ENCODE assay signal across 22 mouse cellular contexts in genomic region chr15:31636091-31636595, GRCm38 (mm10). TPM values are rescaled to one million over a fixed set of nuclear protein-coding genes. Genes with fewer than 3 reads are reported as not detected.
A peak's percentile ranks its signal among the peaks of the same experiment; 100 is the strongest.
DNase-seq lines count a peak whose midpoint lies in the region.
"Had no signal": no experiment of that assay in that cellular context is flagged by ENCODE, and none has a peak within 500 bp of the region (broad histone marks: within the 10 kb centered on the region; RNA-seq: fewer than 3 reads in every experiment).

No protein-coding gene starts in this region.

- no peak overlapping the region for H3K4me3 ChIP-seq in heart, embryonic 10.5 days
- H3K4me3 ChIP-seq: embryonic facial prominence, embryonic 15.5 days; erythroblast, embryonic 14.5 days; forebrain, embryonic 10.5 days; heart, embryonic 15.5 days; hindbrain, embryonic 13.5 days; kidney, embryonic 15.5 days had no signal

- H3K36me3 ChIP-seq in heart, embryonic 10.5 days: no peaks in the 10 kb centered on the region
- H3K36me3 ChIP-seq: embryonic facial prominence, embryonic 15.5 days; forebrain, embryonic 10.5 days; heart, embryonic 15.5 days; hindbrain, embryonic 13.5 days; kidney, embryonic 15.5 days had no signal

- no peaks in the 10 kb centered on the region for H3K4me1 ChIP-seq in heart, embryonic 10.5 days
- H3K4me1 ChIP-seq: embryonic facial prominence, embryonic 15.5 days had no signal

- DNase-seq in 3T3-L1 (ENCODE audit: low read depth, low spot score) (peak; percentile 19), 416B (ENCODE audit: low read depth) (peak; percentile 41)
- DNase-seq in adrenal gland, adult 2 months: peak; percentile 89
- DNase-seq in adrenal gland, postnatal 25 days: peak; percentile 44
- DNase-seq in cerebellum, postnatal 10 days: no peak
- DNase-seq in cerebellum, adult 8-10 months: no peak
- no peak for DNase-seq in heart, embryonic 10.5 days (ENCODE audit: low spot score)
- DNase-seq: cerebellum, adult 11-12 months; cerebellum, postnatal 14 days; embryo, embryonic 11 days; gastrocnemius, postnatal 36 days; heart, adult 11 months; heart, postnatal 14 days; kidney, adult 2 months had no signal

- WGBS in heart, embryonic 10.5 days: 82% methylated on average over 9 of the region's 9 CpGs

- H3K27ac ChIP-seq in heart, embryonic 10.5 days: no peak overlapping the region
- H3K27ac ChIP-seq: embryonic facial prominence, embryonic 15.5 days; forebrain, embryonic 10.5 days; heart, embryonic 15.5 days; hindbrain, embryonic 13.5 days; hindbrain, postnatal 0 days; kidney, embryonic 15.5 days had no signal

- H3K27me3 ChIP-seq in heart, embryonic 10.5 days (ENCODE audit: insufficient read depth, poor library complexity, severe bottlenecking): no peaks in the 10 kb centered on the region
- H3K27me3 ChIP-seq: CH12.LX; embryonic facial prominence, embryonic 15.5 days; heart, embryonic 15.5 days; hindbrain, embryonic 13.5 days; kidney, embryonic 15.5 days had no signal

- no peaks in the 10 kb centered on the region; the same call in 1 of the 2 replicates for H3K9me3 ChIP-seq in heart, embryonic 10.5 days
- H3K9me3 ChIP-seq: embryonic facial prominence, embryonic 15.5 days; forebrain, embryonic 10.5 days; heart, embryonic 15.5 days had no signal

RNA-seq across cellular contexts. Expression of gene Fam173b, which starts 34.5 kb away (rescaled TPM):
- 10 to 100 TPM; 19.1 to 24.9 TPM for total RNA-seq in adrenal gland, adult 2 months (2021)
- 4.2 and 6.2 TPM in 2 replicates for polyA plus RNA-seq in adrenal gland, adult 2 months (2012; rRNA removed)
- total RNA-seq in adrenal gland, postnatal 25 days (2021): 24.7 and 29.0 TPM in 2 replicates
- 15.9 and 16.1 TPM in 2 replicates for polyA plus RNA-seq in heart, embryonic 10.5 days (2016; fragmentation: Nextera tagmentation; extraction: Ambion mirVana)

RNA-seq across cellular contexts. Expression of gene Cct5, which starts 34.5 kb away (rescaled TPM):
- total RNA-seq in adrenal gland, adult 2 months (2021): 100 to 1,000 TPM; 318 to 321 TPM
- 41.6 and 49.5 TPM in 2 replicates for polyA plus RNA-seq in adrenal gland, adult 2 months (2012; rRNA removed)
- total RNA-seq in adrenal gland, postnatal 25 days (2021): 301 and 333 TPM in 2 replicates
- polyA plus RNA-seq in heart, embryonic 10.5 days (2016; fragmentation: Nextera tagmentation; extraction: Ambion mirVana): 521 and 603 TPM in 2 replicates

Comparison
In these comparisons a context has a peak if more than half of its experiments do, and no peak if none do; other contexts are left out.
1. DNase-seq: peak in 3T3-L1 (single experiment), 416B (single experiment), adrenal gland, adult 2 months (single experiment) and adrenal gland, postnatal 25 days (single experiment); none in cerebellum, postnatal 10 days (0 of 2), cerebellum, adult 8-10 months (single experiment) and heart, embryonic 10.5 days (single experiment).